ENCODE assay signal across 10 mouse cellular contexts in the genomic region with DNA sequence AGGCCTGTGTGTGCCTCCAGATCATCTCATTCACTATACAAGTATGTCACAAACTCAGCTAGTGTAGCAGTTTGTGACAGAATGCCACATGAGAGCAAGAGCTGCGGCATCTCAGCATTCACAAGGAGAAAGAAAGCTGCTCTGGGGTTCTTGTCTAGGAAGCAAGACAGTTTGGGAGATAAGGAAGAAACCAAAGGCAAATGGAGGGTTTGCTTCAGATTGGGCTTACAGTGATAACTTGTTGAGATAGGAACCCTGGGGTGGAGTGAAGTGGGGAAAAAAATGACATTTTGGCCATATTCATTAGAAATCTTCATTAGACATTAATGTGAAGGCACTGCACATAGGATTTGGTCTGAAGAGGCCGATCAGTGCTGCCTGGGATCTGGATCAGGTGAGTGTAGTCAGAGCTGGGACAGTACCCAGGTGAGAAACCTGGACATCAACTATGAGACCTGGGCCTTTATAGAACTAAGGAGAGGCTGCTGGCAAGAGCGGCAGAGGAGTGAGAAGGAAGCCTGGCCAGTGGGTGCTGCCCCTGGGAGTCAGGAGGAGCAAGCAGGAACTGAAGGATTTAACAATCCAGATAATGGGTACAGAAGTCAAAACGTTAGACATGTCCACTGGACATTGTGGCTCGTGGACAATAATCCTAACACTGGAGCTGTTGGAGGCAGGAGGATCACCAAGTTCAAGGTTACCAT. TPM values are rescaled to one million over a fixed set of nuclear protein-coding genes. Genes with fewer than 3 reads are reported as not detected.
A peak's percentile ranks its signal among the peaks of the same experiment; 100 is the strongest.
DNase-seq lines count a peak whose midpoint lies in the region; ATAC-seq and TF ChIP-seq lines count a peak whose summit lies in the region.
"Had no signal": no experiment of that assay in that cellular context is flagged by ENCODE, and none has a peak within 500 bp of the region (broad histone marks: within the 10 kb centered on the region; RNA-seq: fewer than 3 reads in every experiment).

No protein-coding gene starts in this region.

- peak overlapping the region; percentile 94 for H3K4me2 ChIP-seq in heart, embryonic 12.5 days
- peak overlapping the region; percentile 95; the same call in 1 of the 2 replicates for H3K4me2 ChIP-seq in midbrain, embryonic 13.5 days (replicated peaks)
- no peak overlapping the region for H3K4me2 ChIP-seq in midbrain, postnatal 0 days (ENCODE audit: low read depth, low read length, poor library complexity, severe bottlenecking)
- peak overlapping the region; percentile 96 for H3K4me2 ChIP-seq in limb, embryonic 11.5 days (ENCODE audit: low read depth, severe bottlenecking)
- peak overlapping the region; percentile 78; the same call in 1 of the 2 replicates for H3K4me2 ChIP-seq in stomach, postnatal 0 days (replicated peaks; ENCODE audit: low read depth)

- no peak overlapping the region for H3K9ac ChIP-seq in heart, embryonic 12.5 days
- no peak overlapping the region for H3K9ac ChIP-seq in midbrain, embryonic 13.5 days (replicated peaks)
- no peak overlapping the region for H3K9ac ChIP-seq in midbrain, postnatal 0 days (replicated peaks; ENCODE audit: low read length, poor library complexity, severe bottlenecking)
- no peak overlapping the region; the same call in 1 of the 2 replicates for H3K9ac ChIP-seq in limb, embryonic 11.5 days (ENCODE audit: low read length)
- no peak overlapping the region for H3K9ac ChIP-seq in stomach, postnatal 0 days (ENCODE audit: low read length)

- TF ChIP-seq CTCF in midbrain, postnatal 0 days (IDR thresholded peaks at IDR 0.05): no peak
- no peak for TF ChIP-seq CTCF in stomach, postnatal 0 days (IDR thresholded peaks at IDR 0.05; ENCODE audit: low read depth)

- H3K27ac ChIP-seq in heart, embryonic 12.5 days (ENCODE audit: poor library complexity, severe bottlenecking): no peak overlapping the region
- no peak overlapping the region for H3K27ac ChIP-seq in midbrain, embryonic 13.5 days
- H3K27ac ChIP-seq in midbrain, postnatal 0 days (ENCODE audit: low read depth, low read length): no peak overlapping the region
- no peak overlapping the region; the same call in none of the 2 replicates for H3K27ac ChIP-seq in limb, embryonic 11.5 days (replicated peaks; ENCODE audit: low read depth, low read length)
- H3K27ac ChIP-seq in stomach, postnatal 0 days (replicated peaks): peak overlapping the region; percentile 69; the same call in 1 of the 2 replicates

- 0 out of 2 replicates have a peak overlapping the region, but pooled peaks have one; percentile 56 for H3K4me3 ChIP-seq in heart, embryonic 12.5 days
- H3K4me3 ChIP-seq in midbrain, embryonic 13.5 days (replicated peaks): peak overlapping the region; percentile 60; the same call in 1 of the 2 replicates
- no peak overlapping the region for H3K4me3 ChIP-seq in midbrain, postnatal 0 days (ENCODE audit: low read depth, low read length)
- no peak overlapping the region for H3K4me3 ChIP-seq in limb, embryonic 11.5 days (ENCODE audit: low read depth, low read length)
- no peak overlapping the region for H3K4me3 ChIP-seq in stomach, postnatal 0 days (ENCODE audit: low read depth, low read length)

- peaks cover 29% of the 10 kb centered on the region for H3K27me3 ChIP-seq in heart, embryonic 12.5 days (replicated peaks)
- H3K27me3 ChIP-seq in midbrain, embryonic 13.5 days: peaks cover 57% of the 10 kb centered on the region
- H3K27me3 ChIP-seq in midbrain, postnatal 0 days (ENCODE audit: insufficient read depth, low read length): peaks cover 28% of the 10 kb centered on the region
- no peaks in the 10 kb centered on the region for H3K27me3 ChIP-seq in limb, embryonic 11.5 days (ENCODE audit: control insufficient read depth, insufficient read depth, low read length)
- no peaks in the 10 kb centered on the region for H3K27me3 ChIP-seq in stomach, postnatal 0 days (ENCODE audit: control insufficient read depth, insufficient read depth, low read length)

- H3K4me1 ChIP-seq in heart, embryonic 12.5 days (replicated peaks): peaks cover 56% of the 10 kb centered on the region
- peaks cover 51% of the 10 kb centered on the region for H3K4me1 ChIP-seq in midbrain, embryonic 13.5 days (replicated peaks)
- no peaks in the 10 kb centered on the region; the same call in 1 of the 2 replicates for H3K4me1 ChIP-seq in midbrain, postnatal 0 days (ENCODE audit: insufficient read depth, low read length)
- H3K4me1 ChIP-seq in limb, embryonic 11.5 days (ENCODE audit: control insufficient read depth, insufficient read depth, low read length): peaks cover 45% of the 10 kb centered on the region
- H3K4me1 ChIP-seq in stomach, postnatal 0 days (replicated peaks; ENCODE audit: control insufficient read depth, insufficient read depth): peaks cover 22% of the 10 kb centered on the region

- no peak for ATAC-seq in heart, embryonic 12.5 days (ENCODE audit: insufficient number of reproducible peaks, low FRiP score)
- no peak for ATAC-seq in midbrain, embryonic 13.5 days
- no peak for ATAC-seq in midbrain, postnatal 0 days (ENCODE audit: low FRiP score)
- ATAC-seq in limb, embryonic 11.5 days (ENCODE audit: insufficient number of reproducible peaks, low FRiP score, low TSS enrichment, low read depth): no peak
- no peak for ATAC-seq in stomach, postnatal 0 days (ENCODE audit: low FRiP score, low TSS enrichment)

- peaks cover 16% of the 10 kb centered on the region for H3K36me3 ChIP-seq in heart, embryonic 12.5 days
- peaks cover 14% of the 10 kb centered on the region for H3K36me3 ChIP-seq in midbrain, embryonic 13.5 days
- peaks cover 6% of the 10 kb centered on the region for H3K36me3 ChIP-seq in midbrain, postnatal 0 days (ENCODE audit: insufficient read depth, low read length)
- H3K36me3 ChIP-seq in limb, embryonic 11.5 days (ENCODE audit: control insufficient read depth, insufficient read depth, low read length): peaks cover 7% of the 10 kb centered on the region; the same call in 1 of the 2 replicates
- peaks cover 7% of the 10 kb centered on the region for H3K36me3 ChIP-seq in stomach, postnatal 0 days (ENCODE audit: control insufficient read depth, insufficient read depth, low read length)

- intact Hi-C loops in heart, postnatal 25 days (cut with DNase I): no loop called here

- WGBS in heart, embryonic 12.5 days: 75% methylated on average over 5 of the region's 5 CpGs
- WGBS in midbrain, embryonic 13.5 days: 79% methylated on average over 5 of the region's 5 CpGs
- 80% methylated on average over 5 of the region's 5 CpGs for WGBS in midbrain, postnatal 0 days
- WGBS in limb, embryonic 11.5 days: 76% methylated on average over 5 of the region's 5 CpGs
- WGBS in stomach, postnatal 0 days: 73% methylated on average over 5 of the region's 5 CpGs

- TF ChIP-seq EP300 in stomach, postnatal 0 days (optimal IDR thresholded peaks at IDR 0.05): no peak

- DNase-seq in heart, postnatal 25 days (ENCODE audit: low spot score): no peak
- DNase-seq in midbrain, postnatal 0 days (ENCODE audit: low spot score): no peak
- DNase-seq in limb, embryonic 11.5 days (ENCODE audit: low spot score): no peak
- no peak for DNase-seq in stomach, postnatal 0 days (ENCODE audit: low spot score)
- no peak for DNase-seq in cerebellum, adult 8-10 months
- DNase-seq in right cerebral cortex, postnatal 14 days: no peak
- DNase-seq: cerebellum, postnatal 36 days; left cerebral cortex, postnatal 4 days had no signal

- no peaks in the 10 kb centered on the region for H3K9me3 ChIP-seq in heart, embryonic 12.5 days (replicated peaks)
- H3K9me3 ChIP-seq in midbrain, embryonic 13.5 days: no peaks in the 10 kb centered on the region
- H3K9me3 ChIP-seq in midbrain, postnatal 0 days (ENCODE audit: low read length): no peaks in the 10 kb centered on the region
- H3K9me3 ChIP-seq in limb, embryonic 11.5 days (ENCODE audit: control insufficient read depth, low read length): no peaks in the 10 kb centered on the region
- H3K9me3 ChIP-seq in stomach, postnatal 0 days (ENCODE audit: control insufficient read depth, low read length): no peaks in the 10 kb centered on the region

RNA-seq across cellular contexts. Expression of a gene that starts 1.5 kb away (rescaled TPM):
- 48.2 and 49.0 TPM in 2 replicates for polyA plus RNA-seq in heart, embryonic 12.5 days (2016; fragmentation: Nextera tagmentation; extraction: Ambion mirVana)
- 10 to 100 TPM; 12.1 to 16.7 TPM for total RNA-seq in heart, postnatal 25 days (2021)
- polyA plus RNA-seq in midbrain, embryonic 13.5 days (2015; fragmentation: Nextera tagmentation; extraction: Ambion mirVana): 38.6 and 39.5 TPM in 2 replicates
- 21.1 and 25.7 TPM in 2 replicates for total RNA-seq in midbrain, postnatal 0 days (2014; rRNA removed)
- 33.4 and 36.6 TPM in 2 replicates for polyA plus RNA-seq in midbrain, postnatal 0 days (2015; fragmentation: Nextera tagmentation; extraction: Ambion mirVana)
- polyA plus RNA-seq in limb, embryonic 11.5 days (2014; fragmentation: Nextera tagmentation; extraction: Ambion mirVana): 46.7 and 49.3 TPM in 2 replicates
- polyA plus RNA-seq in stomach, postnatal 0 days (2015; fragmentation: Nextera tagmentation; extraction: Ambion mirVana): 44.2 and 46.5 TPM in 2 replicates

RNA-seq across cellular contexts. Expression of a gene that starts 5.7 kb away (rescaled TPM):
- 0.22 and 0.35 TPM in 2 replicates for polyA plus RNA-seq in heart, embryonic 12.5 days (2016; fragmentation: Nextera tagmentation; extraction: Ambion mirVana)
- not detected for total RNA-seq in heart, postnatal 25 days (2021)
- 1.1 and 1.5 TPM in 2 replicates for polyA plus RNA-seq in midbrain, embryonic 13.5 days (2015; fragmentation: Nextera tagmentation; extraction: Ambion mirVana)
- total RNA-seq in midbrain, postnatal 0 days (2014; rRNA removed): 3.3 and 4.2 TPM in 2 replicates
- 4.9 and 5.0 TPM in 2 replicates for polyA plus RNA-seq in midbrain, postnatal 0 days (2015; fragmentation: Nextera tagmentation; extraction: Ambion mirVana)
- 0.79 and 0.95 TPM in 2 replicates for polyA plus RNA-seq in limb, embryonic 11.5 days (2014; fragmentation: Nextera tagmentation; extraction: Ambion mirVana)
- polyA plus RNA-seq in stomach, postnatal 0 days (2015; fragmentation: Nextera tagmentation; extraction: Ambion mirVana): 0.94 and 0.97 TPM in 2 replicates

RNA-seq across cellular contexts. Expression of a gene that starts 10.2 kb away (rescaled TPM):
- polyA plus RNA-seq in heart, embryonic 12.5 days (2016; fragmentation: Nextera tagmentation; extraction: Ambion mirVana): 60.1 and 61.4 TPM in 2 replicates
- total RNA-seq in heart, postnatal 25 days (2021): 10 to 100 TPM; 28.6 to 30.4 TPM
- polyA plus RNA-seq in midbrain, embryonic 13.5 days (2015; fragmentation: Nextera tagmentation; extraction: Ambion mirVana): 93.2 and 109 TPM in 2 replicates
- total RNA-seq in midbrain, postnatal 0 days (2014; rRNA removed): 136 and 142 TPM in 2 replicates
- 132 and 137 TPM in 2 replicates for polyA plus RNA-seq in midbrain, postnatal 0 days (2015; fragmentation: Nextera tagmentation; extraction: Ambion mirVana)
- 57.3 and 60.2 TPM in 2 replicates for polyA plus RNA-seq in limb, embryonic 11.5 days (2014; fragmentation: Nextera tagmentation; extraction: Ambion mirVana)
- polyA plus RNA-seq in stomach, postnatal 0 days (2015; fragmentation: Nextera tagmentation; extraction: Ambion mirVana): 44.9 and 48.7 TPM in 2 replicates

RNA-seq across cellular contexts. Expression of a gene that starts 10.8 kb away (rescaled TPM):
- polyA plus RNA-seq in heart, embryonic 12.5 days (2016; fragmentation: Nextera tagmentation; extraction: Ambion mirVana): 24.4 and 25.1 TPM in 2 replicates
- 10 to 100 TPM; 17.3 to 18.9 TPM for total RNA-seq in heart, postnatal 25 days (2021)
- 67.7 and 70.8 TPM in 2 replicates for polyA plus RNA-seq in midbrain, embryonic 13.5 days (2015; fragmentation: Nextera tagmentation; extraction: Ambion mirVana)
- total RNA-seq in midbrain, postnatal 0 days (2014; rRNA removed): 55.5 and 68.7 TPM in 2 replicates
- polyA plus RNA-seq in midbrain, postnatal 0 days (2015; fragmentation: Nextera tagmentation; extraction: Ambion mirVana): 60.0 and 66.5 TPM in 2 replicates
- 36.5 and 40.9 TPM in 2 replicates for polyA plus RNA-seq in limb, embryonic 11.5 days (2014; fragmentation: Nextera tagmentation; extraction: Ambion mirVana)
- 24.8 and 24.9 TPM in 2 replicates for polyA plus RNA-seq in stomach, postnatal 0 days (2015; fragmentation: Nextera tagmentation; extraction: Ambion mirVana)

RNA-seq across cellular contexts. Expression of a gene that starts 10.8 kb away (rescaled TPM):
- polyA plus RNA-seq in heart, embryonic 12.5 days (2016; fragmentation: Nextera tagmentation; extraction: Ambion mirVana): 16.6 and 18.4 TPM in 2 replicates
- total RNA-seq in heart, postnatal 25 days (2021): 1 to 10 TPM; 3.1 to 3.5 TPM
- polyA plus RNA-seq in midbrain, embryonic 13.5 days (2015; fragmentation: Nextera tagmentation; extraction: Ambion mirVana): 28.3 and 29.1 TPM in 2 replicates
- 39.0 and 50.8 TPM in 2 replicates for total RNA-seq in midbrain, postnatal 0 days (2014; rRNA removed)
- polyA plus RNA-seq in midbrain, postnatal 0 days (2015; fragmentation: Nextera tagmentation; extraction: Ambion mirVana): 50.0 and 58.1 TPM in 2 replicates
- polyA plus RNA-seq in limb, embryonic 11.5 days (2014; fragmentation: Nextera tagmentation; extraction: Ambion mirVana): 13.1 and 14.1 TPM in 2 replicates
- 26.7 and 28.2 TPM in 2 replicates for polyA plus RNA-seq in stomach, postnatal 0 days (2015; fragmentation: Nextera tagmentation; extraction: Ambion mirVana)

Comparison
In these comparisons a context has a peak if more than half of its experiments do, and no peak if none do; other contexts are left out.
1. H3K4me3 ChIP-seq: peak in heart, embryonic 12.5 days (single experiment) and midbrain, embryonic 13.5 days (single experiment); none in midbrain, postnatal 0 days (single experiment), limb, embryonic 11.5 days (single experiment) and stomach, postnatal 0 days (single experiment).